Mouse (Mus musculus) heart, embryonic 10.5 days (tissue): ENCODE measurements at regions not wholly inside any gene's neighbourhood (a gene's known extent, or its start where the extent isn't known, plus 50 kb on each side); places are given as distances from the start of the nearest gene placed in this dataset.

Experiments
- DNase-seq: peaks from one replicate; pipeline ENCODE4 v3.0.0-alpha.2; 2017; ENCODE audit warnings: low spot score
- H3K27ac ChIP-seq: fragments of 300-500 bp; sonication (generic); 2 replicates; pipeline ENCODE4 v1.5.1; 2016; ENCODE audit warnings: mild to moderate bottlenecking
- H3K27me3 ChIP-seq: fragments of 300-500 bp; sonication (generic); 2 replicates; pipeline ENCODE4 v1.6.1; 2016; ENCODE audit warnings: mild to moderate bottlenecking; ENCODE audit not compliant: poor library complexity, insufficient read depth, severe bottlenecking
- H3K36me3 ChIP-seq: fragments of 300-500 bp; sonication (generic); 2 replicates; pipeline ENCODE4 v1.6.1; 2016; ENCODE audit warnings: mild to moderate bottlenecking, moderate library complexity
- H3K4me1 ChIP-seq: fragments of 300-500 bp; sonication (generic); 2 replicates; pipeline ENCODE4 v1.6.1; 2016; ENCODE audit warnings: mild to moderate bottlenecking
- H3K4me3 ChIP-seq: fragments of 300-500 bp; sonication (generic); 2 replicates; pipeline ENCODE4 v1.5.1; 2016; ENCODE audit warnings: mild to moderate bottlenecking, moderate library complexity
- H3K9me3 ChIP-seq: fragments of 300-500 bp; sonication (generic); 2 replicates; pipeline ENCODE4 v1.6.1; 2016; ENCODE audit warnings: mild to moderate bottlenecking, moderate library complexity
- WGBS: fragments of 180-500 bp; shearing (Covaris S2); methylation state at CpG from one replicate; pipeline ENCODE4 v1.1.7; 2016; 5-methylcytosine and 5-hydroxymethylcytosine counted together

- H3K27ac ChIP-seq: peak overlapping the region; percentile 94
Measured at GRCm38 (mm10) chr1:137899305-137899704, 276.2 kb downstream of the Ptprc start.

GRCm38 (mm10) chr1:137898891-137899290 lies 276.6 kb downstream of the Ptprc start:
- H3K27ac ChIP-seq: peak overlapping the region; percentile 94
- no peaks in the 10 kb centered on the region for H3K27me3 ChIP-seq
- peak overlapping the region; percentile 81 for H3K4me3 ChIP-seq
- no peaks in the 10 kb centered on the region for H3K9me3 ChIP-seq
- no peak for DNase-seq
- WGBS: 14% methylated on average over 3 of the region's 3 CpGs
- peaks cover 6% of the 10 kb centered on the region; the same call in 1 of the 2 replicates for H3K4me1 ChIP-seq
- no peaks in the 10 kb centered on the region for H3K36me3 ChIP-seq

More at GRCm38 (mm10) chr1:137899305-137899704, 276.2 kb downstream of the Ptprc start:
- peak overlapping the region; percentile 81 for H3K4me3 ChIP-seq
- no peaks in the 10 kb centered on the region for H3K36me3 ChIP-seq
- peaks cover 6% of the 10 kb centered on the region; the same call in 1 of the 2 replicates for H3K4me1 ChIP-seq
- H3K27me3 ChIP-seq: no peaks in the 10 kb centered on the region
- no peaks in the 10 kb centered on the region for H3K9me3 ChIP-seq
- no peak for DNase-seq
- WGBS: 21% methylated on average over 6 of the region's 6 CpGs

GRCm38 (mm10) chr1:137898397-137898796 lies 277.1 kb downstream of the Ptprc start:
- peak; percentile 94 for DNase-seq
- H3K9me3 ChIP-seq: no peaks in the 10 kb centered on the region
- H3K36me3 ChIP-seq: no peaks in the 10 kb centered on the region
- H3K4me3 ChIP-seq: peak overlapping the region; percentile 81
- WGBS: under 1% methylated on average over 11 of the region's 11 CpGs
- no peaks in the 10 kb centered on the region for H3K27me3 ChIP-seq
- peak overlapping the region; percentile 94 for H3K27ac ChIP-seq
- peaks cover 6% of the 10 kb centered on the region; the same call in 1 of the 2 replicates for H3K4me1 ChIP-seq

- H3K27ac ChIP-seq: no peak overlapping the region
- no peaks in the 10 kb centered on the region for H3K4me1 ChIP-seq
- no peak for DNase-seq
- no peaks in the 10 kb centered on the region for H3K27me3 ChIP-seq
- no peaks in the 10 kb centered on the region for H3K9me3 ChIP-seq
- WGBS: 34% methylated on average over 3 of the region's 3 CpGs
- H3K4me3 ChIP-seq: no peak overlapping the region
- H3K36me3 ChIP-seq: no peaks in the 10 kb centered on the region
Measured at GRCm38 (mm10) chr1:137881656-137882055, 293.9 kb downstream of the Ptprc start.

GRCm38 (mm10) chr1:137874361-137874760 lies 301.1 kb downstream of the Ptprc start:
- H3K27ac ChIP-seq: no peak overlapping the region
- WGBS: 77% methylated on average over 2 of the region's 2 CpGs
- no peaks in the 10 kb centered on the region for H3K36me3 ChIP-seq
- H3K4me1 ChIP-seq: no peaks in the 10 kb centered on the region
- H3K9me3 ChIP-seq: no peaks in the 10 kb centered on the region
- no peak overlapping the region for H3K4me3 ChIP-seq
- no peak for DNase-seq
- H3K27me3 ChIP-seq: no peaks in the 10 kb centered on the region

GRCm38 (mm10) chr1:137873628-137874027 lies 301.9 kb downstream of the Ptprc start:
- no peak overlapping the region for H3K27ac ChIP-seq
- no peak for DNase-seq
- WGBS: 60% methylated on average over 1 of the region's 1 CpGs
- H3K36me3 ChIP-seq: no peaks in the 10 kb centered on the region
- no peaks in the 10 kb centered on the region for H3K4me1 ChIP-seq
- no peaks in the 10 kb centered on the region for H3K9me3 ChIP-seq
- H3K27me3 ChIP-seq: no peaks in the 10 kb centered on the region
- no peak overlapping the region for H3K4me3 ChIP-seq

GRCm38 (mm10) chr1:137865030-137865429 lies 310.5 kb downstream of the Ptprc start:
- 66% methylated on average over 1 of the region's 1 CpGs for WGBS
- H3K4me1 ChIP-seq: no peaks in the 10 kb centered on the region

GRCm38 (mm10) chr1:137863506-137863905 lies 312.0 kb downstream of the Ptprc start:
- Histone ChIP-seq H3K27me3 (no peaks in the 10 kb centered on the region), H3K36me3 (no peaks in the 10 kb centered on the region), H3K27ac (no peak overlapping the region), H3K4me3 (no peak overlapping the region), H3K9me3 (no peaks in the 10 kb centered on the region), H3K4me1 (no peaks in the 10 kb centered on the region)
- 79% methylated on average over 7 of the region's 7 CpGs for WGBS
- DNase-seq: no peak

More at GRCm38 (mm10) chr1:137865030-137865429, 310.5 kb downstream of the Ptprc start:
- DNase-seq: no peak
- H3K27me3 ChIP-seq: no peaks in the 10 kb centered on the region
- no peak overlapping the region for H3K4me3 ChIP-seq
- H3K27ac ChIP-seq: no peak overlapping the region
- no peaks in the 10 kb centered on the region for H3K9me3 ChIP-seq
- no peaks in the 10 kb centered on the region for H3K36me3 ChIP-seq

GRCm38 (mm10) chr1:137852262-137852661 lies 323.2 kb downstream of the Ptprc start:
- WGBS: 79% methylated on average over 2 of the region's 2 CpGs
- H3K27ac ChIP-seq: no peak overlapping the region
- no peaks in the 10 kb centered on the region for H3K9me3 ChIP-seq
- no peaks in the 10 kb centered on the region for H3K4me1 ChIP-seq
- no peak for DNase-seq
- no peaks in the 10 kb centered on the region for H3K36me3 ChIP-seq
- H3K4me3 ChIP-seq: no peak overlapping the region
- H3K27me3 ChIP-seq: no peaks in the 10 kb centered on the region

GRCm38 (mm10) chr1:137847311-137847923 lies 328.1 kb downstream of the Ptprc start:
- DNase-seq: no peak
- no peaks in the 10 kb centered on the region for H3K9me3 ChIP-seq
- H3K4me1 ChIP-seq: no peaks in the 10 kb centered on the region
- no peaks in the 10 kb centered on the region for H3K27me3 ChIP-seq
- 87% methylated on average over 10 of the region's 10 CpGs for WGBS
- H3K36me3 ChIP-seq: no peaks in the 10 kb centered on the region
- no peak overlapping the region for H3K27ac ChIP-seq
- no peak overlapping the region for H3K4me3 ChIP-seq

- DNase-seq: no peak
- Histone ChIP-seq H3K4me3 (no peak overlapping the region), H3K36me3 (no peaks in the 10 kb centered on the region), H3K27ac (no peak overlapping the region), H3K4me1 (no peaks in the 10 kb centered on the region), H3K27me3 (no peaks in the 10 kb centered on the region), H3K9me3 (no peaks in the 10 kb centered on the region)
- WGBS: 78% methylated on average over 1 of the region's 1 CpGs
Measured at GRCm38 (mm10) chr1:137846857-137847256, 328.7 kb downstream of the Ptprc start.

GRCm38 (mm10) chr1:137840531-137840930 lies 335.0 kb downstream of the Ptprc start:
- Histone ChIP-seq H3K36me3 (no peaks in the 10 kb centered on the region), H3K4me3 (no peak overlapping the region), H3K9me3 (no peaks in the 10 kb centered on the region), H3K27me3 (no peaks in the 10 kb centered on the region), H3K27ac (no peak overlapping the region), H3K4me1 (no peaks in the 10 kb centered on the region)
- DNase-seq: no peak

- H3K4me1 ChIP-seq: no peaks in the 10 kb centered on the region
- H3K36me3 ChIP-seq: no peaks in the 10 kb centered on the region
- no peaks in the 10 kb centered on the region for H3K27me3 ChIP-seq
- WGBS: 89% methylated on average over 5 of the region's 5 CpGs
- no peak overlapping the region for H3K27ac ChIP-seq
- H3K4me3 ChIP-seq: no peak overlapping the region
- no peaks in the 10 kb centered on the region for H3K9me3 ChIP-seq
- no peak for DNase-seq
Measured at GRCm38 (mm10) chr1:137839703-137840102, 335.8 kb downstream of the Ptprc start.

GRCm38 (mm10) chr1:137839263-137839662 lies 336.2 kb downstream of the Ptprc start:
- Histone ChIP-seq H3K27me3 (no peaks in the 10 kb centered on the region), H3K9me3 (no peaks in the 10 kb centered on the region), H3K4me1 (no peaks in the 10 kb centered on the region), H3K36me3 (no peaks in the 10 kb centered on the region), H3K4me3 (no peak overlapping the region), H3K27ac (no peak overlapping the region)
- no peak for DNase-seq
- 80% methylated on average over 2 of the region's 2 CpGs for WGBS
